Mouse (Mus musculus): ENCODE measurements around the gene Atp1a4. TPM values are rescaled to one million over a fixed set of nuclear protein-coding genes. Genes with fewer than 3 reads are reported as not detected.

Atp1a4 gene
- total RNA-seq, 2 experiments from 2014 or later = 0.59 to 0.88 TPM

- DNase-seq = no peak
Measured at GRCm38 (mm10) chr1:172197851-172198250, 60.4 kb downstream of the Atp1a4 start.

GRCm38 (mm10) chr1:172197146-172197545 is 61.1 kb downstream of the Atp1a4 start:
- no peak for DNase-seq

- no peak for DNase-seq
Measured at GRCm38 (mm10) chr1:172194435-172194834, 63.8 kb downstream of the Atp1a4 start.

GRCm38 (mm10) chr1:172192217-172192616 is 66.0 kb downstream of the Atp1a4 start:
- no peak for DNase-seq

GRCm38 (mm10) chr1:172191578-172191977 is 66.6 kb downstream of the Atp1a4 start:
- no peak for DNase-seq

- no peak for DNase-seq
Measured at GRCm38 (mm10) chr1:172188891-172189290, 69.3 kb downstream of the Atp1a4 start.

- no peak for DNase-seq
Measured at GRCm38 (mm10) chr1:172186401-172187289, 71.6 kb downstream of the Atp1a4 start.

GRCm38 (mm10) chr1:172183915-172184314 is 74.3 kb downstream of the Atp1a4 start:
- DNase-seq = no peak

- no peak for DNase-seq
Measured at GRCm38 (mm10) chr1:172183056-172183455, 75.2 kb downstream of the Atp1a4 start.

GRCm38 (mm10) chr1:172181777-172182176 is 76.4 kb downstream of the Atp1a4 start:
- no peak for DNase-seq

- DNase-seq = no peak
Measured at GRCm38 (mm10) chr1:172180881-172181280, 77.3 kb downstream of the Atp1a4 start.

GRCm38 (mm10) chr1:172179102-172179501 is 79.1 kb downstream of the Atp1a4 start:
- DNase-seq = no peak

- DNase-seq = no peak
Measured at GRCm38 (mm10) chr1:172177791-172178190, 80.4 kb downstream of the Atp1a4 start.

Other genes with a start within 250 kb of the Atp1a4 start
- under 1 TPM; 0.80 to 1.00 TPM for gene Vangl2, start 230.0 kb downstream of the Atp1a4 start, total RNA-seq (2021)
- gene Nhlh1, start 200.8 kb downstream of the Atp1a4 start, total RNA-seq (2021) = not detected
- 10 to 100 TPM; 70.6 to 79.4 TPM for gene Copa, start 175.9 kb downstream of the Atp1a4 start, total RNA-seq (2021)
- 10 to 100 TPM; 25.7 to 27.1 TPM for gene Ncstn, start 175.6 kb downstream of the Atp1a4 start, total RNA-seq (2021)
- gene Pex19, start 131.7 kb downstream of the Atp1a4 start, total RNA-seq (2021) = 10 to 100 TPM; 76.0 to 82.5 TPM
- 100 to 1,000 TPM; 131 to 159 TPM for gene Dcaf8, start 110.3 kb downstream of the Atp1a4 start, total RNA-seq (2021)
- 10 to 100 TPM; 32.6 to 33.3 TPM for gene Pea15a, start 51.6 kb downstream of the Atp1a4 start, total RNA-seq (2021)
- gene Casq1, start 38.5 kb downstream of the Atp1a4 start, total RNA-seq (2021) = 1,000 to 10,000 TPM; 5,450 to 5,866 TPM
- 10 to 100 TPM in 1 of 2 experiments, 1 to 10 TPM in 1; 9.2 to 10.7 TPM for gene Igsf8, start 3.2 kb upstream of the Atp1a4 start, total RNA-seq (2021)
- gene Atp1a2, start 39.6 kb upstream of the Atp1a4 start, total RNA-seq (2021) = 1,000 to 10,000 TPM; 1,026 to 1,397 TPM
- not detected for gene Kcnj9, start 70.9 kb upstream of the Atp1a4 start, total RNA-seq (2021)
- under 1 TPM; 0.08 to 0.13 TPM for gene Kcnj10, start 82.8 kb upstream of the Atp1a4 start, total RNA-seq (2021)
- 1 to 10 TPM; 3.4 to 3.6 TPM for gene Pigm, start 118.1 kb upstream of the Atp1a4 start, total RNA-seq (2021)
- under 1 TPM; 0.20 to 0.35 TPM for gene Slamf9, start 216.9 kb upstream of the Atp1a4 start, total RNA-seq (2021)
- under 1 TPM in 1 of 2 experiments, not detected in 1; 0.19 TPM for gene Igsf9, start 223.4 kb upstream of the Atp1a4 start, total RNA-seq (2021)
- gene Tagln2, start 241.6 kb upstream of the Atp1a4 start, total RNA-seq (2021) = 10 to 100 TPM; 24.8 to 33.7 TPM

All from gastrocnemius, postnatal 25 days (tissue).